Mouse (Mus musculus): ENCODE results near the gene Rgl1.

DNA sequence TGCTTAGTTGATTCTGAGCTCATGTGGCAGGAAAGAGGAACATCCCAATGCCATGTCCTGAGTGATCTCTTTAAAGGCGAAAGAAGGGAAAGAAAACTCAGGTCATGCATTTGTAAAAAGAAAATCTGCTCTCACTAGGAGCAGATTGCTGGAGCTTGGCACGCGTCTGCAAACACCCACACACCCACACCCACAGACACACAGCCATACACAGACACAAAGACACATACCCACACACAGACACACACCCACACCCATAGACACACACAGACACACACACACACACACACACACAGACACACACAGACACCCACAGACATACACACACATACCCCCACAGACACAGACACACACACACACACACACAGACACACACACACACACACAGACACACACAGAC lies 243.9 kb downstream of the Rgl1 start:
- TF ChIP-seq CTCF (IDR thresholded peaks at IDR 0.05; ENCODE audit: extremely low read depth, insufficient read depth, insufficient read length, insufficient replicate concordance) (no peak), POLR2A (IDR thresholded peaks at IDR 0.05; ENCODE audit: low read depth, low read length) (no peak)
